Mouse (Mus musculus): ENCODE results near the gene Gstm6.

Gene Gstm6

GRCm38 (mm10) chr3:107941261-107941660 lies 2.3 kb downstream of the Gstm6 start:
- WGBS: 71% methylated on average over 4 of the region's 4 CpGs

- WGBS: 45% methylated on average over 7 of the region's 7 CpGs
Observed at GRCm38 (mm10) chr3:107940524-107940923, 3.0 kb downstream of the Gstm6 start.

- 31% methylated on average over 4 of the region's 4 CpGs for WGBS
Observed at GRCm38 (mm10) chr3:107939830-107940229, 3.7 kb downstream of the Gstm6 start.

DNA sequence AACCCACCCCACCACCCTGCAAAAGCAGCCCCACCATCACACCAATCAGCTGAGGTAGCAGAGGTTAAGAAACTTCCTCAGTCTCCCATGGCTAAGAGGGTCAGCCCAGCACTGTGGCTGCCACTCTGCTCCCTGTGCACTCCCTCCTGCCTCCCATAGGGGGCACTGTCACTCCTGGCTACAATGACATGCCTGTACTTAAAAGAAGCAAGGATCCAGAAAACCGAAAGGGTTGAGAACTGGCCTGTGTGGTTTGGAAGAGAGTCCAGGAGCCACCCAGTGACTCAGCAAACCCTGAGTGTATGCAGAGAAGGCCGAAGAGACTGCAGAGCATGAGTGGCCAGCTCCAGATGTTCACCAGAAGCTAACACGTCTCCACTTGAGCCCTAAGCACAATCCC lies 4.1 kb downstream of the Gstm6 start:
- 12% methylated on average over 3 of the region's 3 CpGs for WGBS

- 76% methylated on average over 3 of the region's 3 CpGs for WGBS
Observed at GRCm38 (mm10) chr3:107935888-107936287, 7.7 kb downstream of the Gstm6 start.

DNA sequence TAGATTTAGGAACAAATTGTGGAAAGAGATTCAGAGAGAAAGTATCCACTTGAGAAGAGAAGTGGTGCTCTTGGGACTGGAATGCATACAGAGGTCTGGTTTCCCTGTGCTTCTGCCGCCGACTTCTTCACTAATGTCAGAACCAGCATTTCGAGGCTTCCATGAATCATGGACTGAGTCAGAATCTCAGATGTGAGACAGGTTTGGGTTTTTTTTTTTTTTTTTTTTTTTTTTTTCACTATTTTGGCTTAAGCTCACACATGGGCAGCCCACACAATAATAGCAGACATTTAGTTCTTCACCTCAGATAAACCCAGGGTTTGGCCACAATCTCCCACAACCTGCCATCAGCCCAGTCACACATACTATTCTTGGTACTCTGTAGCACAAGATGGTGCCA lies 8.3 kb downstream of the Gstm6 start:
- 57% methylated on average over 3 of the region's 3 CpGs for WGBS

DNA sequence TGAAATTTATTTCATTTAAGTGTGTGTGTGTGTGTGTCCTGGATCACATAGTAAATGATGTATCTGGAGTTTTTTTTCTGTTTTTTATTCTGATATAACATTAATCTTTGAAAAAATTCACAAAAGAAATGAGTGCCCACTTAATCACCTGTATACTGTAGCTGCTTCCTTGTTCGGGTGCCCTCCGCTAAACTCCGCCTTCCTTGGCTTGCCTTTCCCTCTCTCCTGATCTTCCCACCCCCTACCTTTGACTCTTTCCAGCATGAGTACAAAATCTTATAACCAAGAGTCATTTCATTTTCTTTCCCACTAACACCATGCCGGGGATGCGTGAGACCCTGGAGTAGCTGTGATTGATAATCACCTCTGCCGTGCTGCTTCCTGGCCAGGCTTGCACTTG lies 11.4 kb downstream of the Gstm6 start:
- 78% methylated on average over 6 of the region's 6 CpGs for WGBS

DNA sequence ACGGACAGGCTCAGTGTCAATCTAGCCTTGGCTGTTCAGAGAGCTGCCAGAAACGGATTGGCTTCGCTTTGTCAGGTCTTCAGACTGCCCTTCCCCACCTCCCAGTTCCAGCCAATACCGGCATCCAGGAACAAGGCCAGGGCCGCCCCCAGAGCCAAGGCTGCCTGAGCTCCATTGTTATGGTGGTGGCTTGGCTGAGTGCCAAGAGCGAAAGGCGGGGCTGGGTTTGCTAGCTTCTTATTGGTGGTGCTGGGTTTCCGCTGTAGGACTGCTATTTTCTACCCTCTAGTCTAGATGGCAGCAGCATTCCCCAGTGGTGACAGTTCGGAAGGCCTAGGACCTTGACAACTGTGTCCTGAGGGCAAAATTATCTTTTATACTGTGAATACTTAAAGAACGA lies 11.9 kb downstream of the Gstm6 start, which contains the start of gene Gstm7:
Gstm7 (minus strand) TSS at position 148 of the 400 bp plus-strand sequence.
- 15% methylated on average over 10 of the region's 10 CpGs for WGBS

DNA sequence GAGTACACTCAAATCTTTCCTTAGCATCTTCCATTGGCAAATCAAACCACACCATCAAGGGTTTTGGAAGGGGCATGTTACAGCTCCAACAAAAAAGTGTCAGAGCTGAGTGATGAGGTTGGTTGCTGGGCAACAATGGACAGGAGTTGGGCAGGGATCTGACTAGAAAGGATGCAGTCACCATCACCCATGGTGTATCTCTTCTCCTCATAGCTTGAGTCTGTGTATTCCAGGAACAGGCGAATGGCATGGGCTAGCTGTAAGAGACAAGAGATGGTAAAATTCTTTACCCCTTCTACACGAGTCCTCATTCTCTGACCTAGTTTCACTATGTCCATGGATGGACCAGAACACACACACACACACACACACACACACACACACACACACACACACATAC lies 12.4 kb downstream of the Gstm6 start:
- WGBS: 50% methylated on average over 2 of the region's 2 CpGs

- WGBS: 78% methylated on average over 4 of the region's 4 CpGs
Observed at GRCm38 (mm10) chr3:107929731-107930130, 13.8 kb downstream of the Gstm6 start.

GRCm38 (mm10) chr3:107929243-107929642 lies 14.3 kb downstream of the Gstm6 start:
- 68% methylated on average over 4 of the region's 4 CpGs for WGBS

DNA sequence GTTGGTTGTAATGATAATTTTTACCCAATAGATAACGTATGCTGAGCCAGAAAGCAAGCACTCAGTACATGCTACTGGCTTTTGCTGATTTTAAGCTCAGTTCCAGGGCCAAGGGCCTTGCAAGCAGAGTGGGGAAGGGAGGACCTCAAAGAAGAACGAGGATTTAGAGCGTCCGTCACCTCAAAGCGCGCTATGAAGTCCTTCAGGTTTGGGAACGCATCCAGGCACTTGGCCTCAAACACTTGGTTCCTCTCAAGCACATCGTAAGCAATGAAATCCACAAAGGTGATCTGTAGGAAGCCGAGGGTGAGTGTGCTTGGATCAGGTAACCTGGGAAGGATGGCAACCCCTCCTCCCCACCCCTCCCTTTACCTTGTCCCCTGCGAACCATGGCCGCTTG lies 14.9 kb downstream of the Gstm6 start:
- 87% methylated on average over 11 of the region's 11 CpGs for WGBS

DNA sequence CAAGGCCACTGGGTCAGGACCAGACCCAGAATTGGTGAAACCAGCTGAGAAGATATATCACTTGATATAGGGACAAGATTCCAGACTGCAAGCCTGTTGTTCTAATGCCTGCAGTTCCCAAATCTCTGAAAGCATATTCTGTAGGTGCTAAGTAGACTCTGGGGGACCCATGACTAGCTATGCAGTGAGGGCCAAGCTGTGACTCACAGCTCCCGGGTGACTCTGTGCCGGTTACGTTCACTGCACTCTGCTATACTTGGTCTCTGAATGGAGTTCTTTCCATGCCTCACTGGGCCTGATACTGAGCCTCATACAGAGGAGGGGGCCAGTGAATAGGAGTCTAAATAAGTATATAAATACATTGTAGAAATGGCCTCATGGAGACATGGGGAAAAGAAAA lies 15.7 kb downstream of the Gstm6 start:
- WGBS: 36% methylated on average over 3 of the region's 3 CpGs

DNA sequence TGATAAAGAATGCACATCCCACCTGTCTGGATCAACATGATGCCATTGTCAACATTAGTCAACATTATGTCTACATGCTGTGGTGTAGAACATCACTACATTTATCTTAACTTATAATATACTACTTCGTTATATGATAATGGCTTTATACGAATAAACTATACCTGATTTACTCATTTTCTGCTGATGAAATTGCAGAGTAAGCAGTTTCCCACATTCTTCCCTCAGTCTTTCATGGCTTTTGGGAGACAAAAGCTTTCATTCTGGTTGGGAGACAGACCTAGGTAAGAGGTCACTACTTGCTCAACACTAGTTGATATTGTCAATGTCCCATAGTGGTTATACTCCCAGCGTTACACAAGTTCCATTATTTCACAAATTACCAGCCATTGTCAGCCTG lies 18.2 kb downstream of the Gstm6 start:
- 96% methylated on average over 3 of the region's 3 CpGs for WGBS

DNA sequence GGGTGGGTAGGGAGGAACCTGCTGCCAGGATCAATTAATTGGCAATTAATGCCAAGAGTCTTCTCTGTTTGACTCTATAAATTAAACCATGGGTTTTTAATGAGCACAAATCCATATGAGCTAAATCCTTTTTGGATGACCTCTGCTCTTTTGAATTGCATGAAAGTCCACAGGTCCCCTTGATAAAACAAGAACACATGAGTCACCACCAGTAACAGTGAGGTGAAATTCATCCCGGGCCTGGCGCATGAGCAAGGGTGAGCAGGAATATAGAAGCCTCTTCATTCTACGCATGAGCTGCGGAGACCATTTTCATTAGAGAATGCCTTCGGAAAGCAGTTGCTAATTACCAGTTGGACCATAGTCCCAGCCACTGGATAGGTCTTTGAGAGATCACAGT lies 23.2 kb downstream of the Gstm6 start:
- 92% methylated on average over 5 of the region's 5 CpGs for WGBS

GRCm38 (mm10) chr3:107917783-107918408 lies 25.7 kb downstream of the Gstm6 start:
- 50% methylated on average over 7 of the region's 7 CpGs for WGBS

GRCm38 (mm10) chr3:107917097-107917496 lies 26.5 kb downstream of the Gstm6 start:
- WGBS: 66% methylated on average over 3 of the region's 3 CpGs

- WGBS: 83% methylated on average over 15 of the region's 15 CpGs
Observed at GRCm38 (mm10) chr3:107916674-107917073, 26.9 kb downstream of the Gstm6 start.

DNA sequence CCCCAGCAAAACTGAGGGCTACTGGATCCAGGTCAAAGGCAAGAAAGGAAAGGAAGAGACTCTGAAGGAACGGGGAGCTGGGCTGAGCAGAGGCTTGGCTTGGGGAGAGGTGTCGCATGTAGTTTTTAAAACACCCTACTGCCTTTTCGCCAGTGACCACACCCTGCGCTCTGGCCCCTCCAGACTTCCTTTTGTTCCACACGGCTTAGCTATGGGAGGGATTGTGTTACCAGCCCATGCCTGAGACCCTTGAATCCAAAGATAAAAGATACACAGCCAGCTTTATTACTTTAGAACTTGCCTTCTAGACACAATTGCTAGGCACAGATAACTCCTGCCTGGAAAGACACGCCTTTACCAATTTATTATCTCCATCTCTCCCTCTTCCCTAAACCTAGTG lies 37.6 kb downstream of the Gstm6 start:
- 83% methylated on average over 6 of the region's 6 CpGs for WGBS

GRCm38 (mm10) chr3:107900955-107901673 lies 42.4 kb downstream of the Gstm6 start:
- 81% methylated on average over 11 of the region's 11 CpGs for WGBS

DNA sequence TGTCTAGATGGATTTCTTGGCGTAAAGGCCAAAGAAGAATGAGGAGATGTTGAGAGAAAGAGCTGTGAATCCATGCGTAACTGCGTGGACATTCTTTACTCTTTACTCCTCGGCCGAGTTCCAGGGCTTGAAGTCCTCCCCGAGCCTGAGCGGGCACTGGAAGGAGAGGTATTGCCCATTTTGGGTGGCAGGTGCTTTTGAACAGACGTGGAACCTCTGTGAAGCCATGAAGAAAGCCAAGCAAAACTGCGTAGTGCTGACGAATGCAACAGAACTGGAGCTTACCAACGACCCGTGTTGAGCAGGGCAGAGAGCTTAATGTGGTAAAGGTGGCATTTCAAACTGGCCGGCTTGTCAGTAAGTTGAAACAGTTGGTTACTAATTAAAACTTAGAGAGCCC lies 44.9 kb downstream of the Gstm6 start:
- WGBS: 95% methylated on average over 13 of the region's 13 CpGs

GRCm38 (mm10) chr3:107895720-107896569 lies 47.6 kb downstream of the Gstm6 start, which contains the start of gene Gstm5:
TSS of gene Gstm5 (plus strand) at chr3:107895821.
- 5% methylated on average over 40 of the region's 40 CpGs for WGBS
